Comparison of ENCODE assay signal across 10 mouse cellular contexts in the genomic region with DNA sequence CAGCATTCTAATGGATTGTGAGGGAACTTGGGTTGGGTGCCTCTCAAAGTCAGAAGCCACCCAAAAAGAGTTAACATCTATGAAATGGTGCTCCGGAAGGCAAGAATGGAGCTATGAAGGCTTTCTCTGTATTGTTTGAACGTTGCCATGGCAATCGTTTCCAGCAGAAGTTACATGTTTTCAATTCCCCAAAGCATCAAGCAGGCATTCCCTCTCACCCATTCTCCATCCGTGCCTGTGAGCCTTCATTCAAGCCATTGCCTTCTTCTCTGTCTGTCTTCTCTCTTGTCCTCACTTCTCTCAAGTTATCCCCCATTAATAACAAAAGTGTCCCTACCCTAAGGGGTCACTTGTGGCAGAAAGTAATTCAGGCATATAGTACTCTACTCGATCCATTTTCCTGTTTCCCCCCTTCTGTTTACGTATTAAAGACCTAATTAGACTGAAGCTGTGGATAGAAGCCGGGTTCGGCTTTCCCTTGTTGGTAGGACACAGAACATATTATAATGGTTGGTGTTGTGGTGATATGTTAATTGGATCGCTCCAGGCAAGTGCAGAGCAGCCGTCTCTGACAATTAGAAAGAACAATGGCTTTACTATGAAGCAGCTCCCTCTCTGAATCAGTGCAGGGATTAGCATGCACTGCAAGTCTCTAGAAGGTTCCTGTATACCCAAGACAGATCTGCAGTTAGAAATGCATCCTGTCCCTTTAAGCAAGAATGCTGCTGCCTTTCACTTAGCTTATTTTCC.
DNase-seq lines count a peak whose midpoint lies in the region; ATAC-seq and TF ChIP-seq lines count a peak whose summit lies in the region.
"Had no signal": no experiment of that assay in that cellular context is flagged by ENCODE, and none has a peak within 500 bp of the region (broad histone marks: within the 10 kb centered on the region; RNA-seq: fewer than 3 reads in every experiment).

No protein-coding gene starts in this region.

- ATAC-seq in kidney, embryonic 16.5 days (ENCODE audit: low FRiP score, low TSS enrichment) = peak; percentile 19; the same call in 1 of the 2 replicates
- peak; percentile 94 for ATAC-seq in forebrain, embryonic 16.5 days
- ATAC-seq in midbrain, embryonic 13.5 days = peak; percentile 93
- no peak for ATAC-seq in liver, postnatal 0 days

- H3K4me1 ChIP-seq in kidney, embryonic 16.5 days (ENCODE audit: insufficient read depth, low read length) = no peaks in the 10 kb centered on the region
- H3K4me1 ChIP-seq in forebrain, embryonic 16.5 days (replicated peaks; ENCODE audit: control insufficient read depth, insufficient read depth, low read length) = peaks cover 14% of the 10 kb centered on the region
- peaks cover 16% of the 10 kb centered on the region for H3K4me1 ChIP-seq in midbrain, embryonic 13.5 days (replicated peaks)
- no peaks in the 10 kb centered on the region for H3K4me1 ChIP-seq in liver, postnatal 0 days (ENCODE audit: insufficient read depth)
- H3K4me1 ChIP-seq: lung, embryonic 15.5 days had no signal

- H3K9me3 ChIP-seq in kidney, embryonic 16.5 days (ENCODE audit: low read length) = no peaks in the 10 kb centered on the region
- H3K9me3 ChIP-seq in forebrain, embryonic 16.5 days (ENCODE audit: control insufficient read depth, low read length) = no peaks in the 10 kb centered on the region
- no peaks in the 10 kb centered on the region; the same call in 1 of the 2 replicates for H3K9me3 ChIP-seq in midbrain, embryonic 13.5 days
- H3K9me3 ChIP-seq in liver, postnatal 0 days (ENCODE audit: low read length) = no peaks in the 10 kb centered on the region
- H3K9me3 ChIP-seq: lung, embryonic 15.5 days had no signal

- no peak for TF ChIP-seq CTCF in liver, postnatal 0 days (IDR thresholded peaks at IDR 0.05; ENCODE audit: low read depth)

- H3K27me3 ChIP-seq in kidney, embryonic 16.5 days (ENCODE audit: insufficient read depth, low read length) = no peaks in the 10 kb centered on the region
- no peaks in the 10 kb centered on the region for H3K27me3 ChIP-seq in forebrain, embryonic 16.5 days (replicated peaks; ENCODE audit: control insufficient read depth, insufficient read depth, low read length)
- H3K27me3 ChIP-seq in midbrain, embryonic 13.5 days = no peaks in the 10 kb centered on the region
- H3K27me3 ChIP-seq in liver, postnatal 0 days (ENCODE audit: insufficient read depth, low read length) = no peaks in the 10 kb centered on the region
- H3K27me3 ChIP-seq: lung, embryonic 15.5 days had no signal

- DNase-seq in kidney, adult 18-20 months = no peak
- peak; percentile 49 for DNase-seq in brain, embryonic 18.5 days (ENCODE audit: low read depth, low spot score)
- no peak for DNase-seq in liver, postnatal 0 days
- no peak for DNase-seq in thymus, adult 18-20 months
- DNase-seq in urinary bladder, postnatal 36 days (ENCODE audit: low spot score in 2 of 2) = no peak
- DNase-seq: heart, postnatal 36 days had no signal

- no peak overlapping the region for H3K4me2 ChIP-seq in kidney, embryonic 16.5 days (replicated peaks; ENCODE audit: low read depth, low read length)
- peak overlapping the region; percentile 64 for H3K4me2 ChIP-seq in forebrain, embryonic 16.5 days (ENCODE audit: low read length)
- peak overlapping the region; percentile 46 for H3K4me2 ChIP-seq in midbrain, embryonic 13.5 days (replicated peaks)
- no peak overlapping the region for H3K4me2 ChIP-seq in liver, postnatal 0 days (ENCODE audit: low read depth, low read length)
- H3K4me2 ChIP-seq: lung, embryonic 15.5 days had no signal

- no peak overlapping the region for H3K9ac ChIP-seq in kidney, embryonic 16.5 days (replicated peaks; ENCODE audit: low read length)
- H3K9ac ChIP-seq in forebrain, embryonic 16.5 days (replicated peaks; ENCODE audit: low read depth, low read length) = peak overlapping the region; percentile 24
- no peak overlapping the region for H3K9ac ChIP-seq in midbrain, embryonic 13.5 days (replicated peaks)
- H3K9ac ChIP-seq in liver, postnatal 0 days (replicated peaks) = no peak overlapping the region
- H3K9ac ChIP-seq: lung, embryonic 15.5 days had no signal

- H3K36me3 ChIP-seq in kidney, embryonic 16.5 days (ENCODE audit: insufficient read depth, low read length) = no peaks in the 10 kb centered on the region
- no peaks in the 10 kb centered on the region for H3K36me3 ChIP-seq in forebrain, embryonic 16.5 days (ENCODE audit: control insufficient read depth, insufficient read depth)
- no peaks in the 10 kb centered on the region for H3K36me3 ChIP-seq in midbrain, embryonic 13.5 days
- no peaks in the 10 kb centered on the region for H3K36me3 ChIP-seq in liver, postnatal 0 days (replicated peaks; ENCODE audit: insufficient read depth, low read length)
- H3K36me3 ChIP-seq: lung, embryonic 15.5 days had no signal

- H3K27ac ChIP-seq in kidney, embryonic 16.5 days (ENCODE audit: low read length) = no peak overlapping the region
- peak overlapping the region; percentile 79 for H3K27ac ChIP-seq in forebrain, embryonic 16.5 days (ENCODE audit: low read length)
- peak overlapping the region; percentile 35; the same call in 1 of the 2 replicates for H3K27ac ChIP-seq in midbrain, embryonic 13.5 days
- no peak overlapping the region for H3K27ac ChIP-seq in liver, postnatal 0 days (ENCODE audit: low read depth)
- H3K27ac ChIP-seq: lung, embryonic 15.5 days had no signal

- 67% methylated on average over 10 of the region's 10 CpGs for WGBS in kidney, embryonic 16.5 days
- 3% methylated on average over 10 of the region's 10 CpGs for WGBS in forebrain, embryonic 16.5 days
- 31% methylated on average over 10 of the region's 10 CpGs for WGBS in midbrain, embryonic 13.5 days
- WGBS in liver, postnatal 0 days (ENCODE audit: insufficient replicate concordance) = 72% methylated on average over 10 of the region's 10 CpGs

- no peak overlapping the region for H3K4me3 ChIP-seq in kidney, embryonic 16.5 days (ENCODE audit: low read length)
- peak overlapping the region; percentile 35 for H3K4me3 ChIP-seq in forebrain, embryonic 16.5 days (replicated peaks; ENCODE audit: low read length)
- peak overlapping the region; percentile 2; the same call in 1 of the 2 replicates for H3K4me3 ChIP-seq in midbrain, embryonic 13.5 days (replicated peaks)
- no peak overlapping the region for H3K4me3 ChIP-seq in liver, postnatal 0 days (ENCODE audit: low read depth, low read length)
- H3K4me3 ChIP-seq: lung, embryonic 15.5 days had no signal

- TF ChIP-seq EP300 in liver, postnatal 0 days (IDR thresholded peaks at IDR 0.05; ENCODE audit: low read depth) = no peak

Comparison
In these comparisons a context has a peak if more than half of its experiments do, and no peak if none do; other contexts are left out.
1. H3K27ac ChIP-seq: peak in forebrain, embryonic 16.5 days (single experiment) and midbrain, embryonic 13.5 days (single experiment); none in kidney, embryonic 16.5 days (single experiment) and liver, postnatal 0 days (single experiment).
2. H3K4me2 ChIP-seq: peak in forebrain, embryonic 16.5 days (single experiment) and midbrain, embryonic 13.5 days (single experiment); none in kidney, embryonic 16.5 days (single experiment) and liver, postnatal 0 days (single experiment).
3. H3K4me3 ChIP-seq: peak in forebrain, embryonic 16.5 days (single experiment) and midbrain, embryonic 13.5 days (single experiment); none in kidney, embryonic 16.5 days (single experiment) and liver, postnatal 0 days (single experiment).